Mouse (Mus musculus) inflammation-experienced regulatory T-cells (primary cell): Measurements from ENCODE around the gene Cryab. TPM values are rescaled to one million over a fixed set of nuclear protein-coding genes. Genes with fewer than 3 reads are reported as not detected.

Experiments used
- polyA plus RNA-seq, 2 experiments: library from polyadenylated mRNA; unstranded; fragments of 100-300 nt; shearing (Covaris generic); gene quantifications; one replicate each; pipeline ENCODE4 v1.2.1; 2017

Gene Cryab
- 1 to 10 TPM in 1 of 2 experiments, under 1 TPM in 1; 0.39 to 1.0 TPM for polyA plus RNA-seq

GRCm38 (mm10) chr9:50751323-50751722, at the start of gene Cryab:
Gene Cryab (plus strand): TSS chr9:50751325.

DNA sequence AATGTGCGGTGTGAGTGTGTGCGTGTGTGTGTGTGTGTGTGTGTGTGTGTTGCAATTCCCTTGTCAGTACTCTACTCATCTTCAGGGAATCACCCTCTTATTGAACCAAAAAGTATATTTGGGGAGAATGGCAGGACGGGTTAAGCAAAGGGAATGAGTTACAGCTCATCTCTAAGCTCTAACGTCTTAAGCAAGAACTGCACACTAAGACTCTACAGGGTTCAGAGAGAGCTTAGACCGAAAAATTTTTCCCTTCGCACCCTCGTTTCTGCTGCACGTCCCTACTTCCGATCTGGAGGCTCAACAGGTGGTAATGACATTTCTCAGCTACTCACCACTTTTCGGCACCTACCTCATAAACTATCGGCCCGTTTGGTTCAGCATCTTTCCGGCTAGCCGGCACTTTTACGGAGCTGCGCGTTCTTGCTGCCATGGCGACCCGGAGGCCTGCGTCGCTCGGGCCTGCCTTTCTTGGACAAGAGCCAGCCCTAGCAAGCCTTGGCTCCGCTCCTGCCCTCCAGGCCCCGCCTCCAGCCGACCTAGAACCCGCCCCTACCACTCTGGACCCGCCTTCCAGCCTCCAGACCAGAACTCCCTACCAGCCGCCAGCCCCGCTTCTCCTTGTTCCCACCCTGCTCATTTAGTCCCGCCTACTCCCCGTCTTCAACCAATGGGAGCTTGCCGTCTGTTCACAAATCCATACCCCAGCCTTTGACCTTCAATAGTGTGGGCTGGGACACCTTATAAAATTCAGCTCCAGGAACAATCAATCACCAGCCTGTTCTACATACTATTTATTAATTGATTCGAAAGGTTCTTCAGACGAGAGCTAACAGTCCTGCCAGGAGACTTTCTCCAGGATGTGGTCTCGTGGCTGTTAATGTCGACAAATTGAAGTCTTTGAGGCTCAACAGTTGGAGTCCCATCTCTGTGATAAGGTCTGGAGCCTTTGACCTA, 11.9 kb upstream of the Cryab start, which contains the start of gene Dixdc1:
Dixdc1 (minus strand) TSS at position 604 of the 957 bp plus-strand sequence.

GRCm38 (mm10) chr9:50746214-50746677, 4.9 kb upstream of the Cryab start, which contains the start of gene 2310030G06Rik:
Gene 2310030G06Rik (minus strand): TSS chr9:50746536.

GRCm38 (mm10) chr9:50752054-50752602, 1.0 kb downstream of the Cryab start, which contains the start of gene Hspb2:
Gene Hspb2 (minus strand): TSS chr9:50752354.

GRCm38 (mm10) chr9:50768107-50769002, 17.2 kb downstream of the Cryab start, which contains the start of gene Fdxacb1:
Gene Fdxacb1 (plus strand): TSS chr9:50768236.

DNA sequence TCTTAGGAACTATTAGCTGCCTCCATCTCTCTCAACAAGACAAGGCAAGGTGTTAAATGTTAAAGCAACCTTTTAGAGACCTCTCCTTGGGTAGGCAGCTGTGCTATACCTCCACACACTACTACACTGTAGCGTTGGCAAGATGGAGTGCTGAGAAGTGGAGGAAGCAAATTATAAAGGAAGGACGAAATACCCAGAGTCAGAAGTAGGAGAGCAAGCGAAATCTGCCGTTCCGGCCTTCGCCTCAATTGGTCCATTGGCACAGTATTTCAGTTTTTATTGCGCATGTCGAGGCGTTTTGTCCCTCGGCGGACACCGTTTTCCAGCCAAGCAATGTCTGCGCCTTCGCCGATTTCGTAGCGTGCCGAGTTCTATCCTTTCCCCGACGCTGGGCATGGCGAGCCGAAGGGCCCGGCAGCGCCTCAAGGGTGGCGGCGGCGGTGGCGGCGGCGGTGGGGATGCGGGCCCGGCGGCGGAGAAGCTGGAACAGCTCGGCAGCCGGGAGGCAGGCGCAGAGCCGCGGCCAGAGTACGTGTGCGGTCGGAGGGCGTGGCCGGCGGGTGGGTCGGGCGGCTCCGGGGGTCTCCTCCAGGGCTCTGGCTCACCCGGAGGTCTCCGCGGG, 24.0 kb downstream of the Cryab start, which contains the start of the genes Alg9 and 1110032A03Rik:
Alg9 (plus strand) TSS at position 29 of the 622 bp plus-strand sequence.
1110032A03Rik (minus strand) TSS at position 530 of the 622 bp plus-strand sequence.

Other genes with a start within 250 kb of the Cryab start
- 100 to 1,000 TPM; 113 to 121 TPM for gene Pts, start 222.6 kb upstream of the Cryab start, polyA plus RNA-seq
- gene Il18, start 196.5 kb upstream of the Cryab start, polyA plus RNA-seq: 1 to 10 TPM in 1 of 2 experiments, under 1 TPM in 1; 0.33 to 4.7 TPM
- under 1 TPM in 1 of 2 experiments, not detected in 1; 0.35 TPM for gene Bco2, start 196.1 kb upstream of the Cryab start, polyA plus RNA-seq
- under 1 TPM in 1 of 2 experiments, not detected in 1; 0.56 TPM for gene Tex12, start 190.0 kb upstream of the Cryab start, polyA plus RNA-seq
- gene Sdhd, start 147.5 kb upstream of the Cryab start, polyA plus RNA-seq: 100 to 1,000 TPM; 153 to 163 TPM
- gene Timm8b, start 147.4 kb upstream of the Cryab start, polyA plus RNA-seq: 10 to 100 TPM; 85.5 to 92.1 TPM
- 1 to 10 TPM in 1 of 2 experiments, under 1 TPM in 1; 0.93 to 1.1 TPM for gene Pih1d2, start 134.0 kb upstream of the Cryab start, polyA plus RNA-seq
- 10 to 100 TPM; 23.6 to 30.3 TPM for gene Nkapd1, start 133.9 kb upstream of the Cryab start, polyA plus RNA-seq
- 10 to 100 TPM; 40.4 to 49.8 TPM for gene Dlat, start 91.5 kb upstream of the Cryab start, polyA plus RNA-seq
- gene Dixdc1, start 11.8 kb upstream of the Cryab start, polyA plus RNA-seq: 1 to 10 TPM in 1 of 2 experiments, under 1 TPM in 1; 0.77 to 1.2 TPM
- gene 2310030G06Rik, start 4.8 kb upstream of the Cryab start, polyA plus RNA-seq: 1 to 10 TPM in 1 of 2 experiments, not detected in 1; 1.4 TPM
- not detected for gene Hspb2, start 1.0 kb downstream of the Cryab start, polyA plus RNA-seq
- gene Fdxacb1, start 16.9 kb downstream of the Cryab start, polyA plus RNA-seq: 1 to 10 TPM; 4.7 to 9.9 TPM
- gene Alg9, start 23.7 kb downstream of the Cryab start, polyA plus RNA-seq: 10 to 100 TPM; 22.4 to 27.9 TPM
- gene 1110032A03Rik, start 24.2 kb downstream of the Cryab start, polyA plus RNA-seq: 10 to 100 TPM in 1 of 2 experiments, 1 to 10 TPM in 1; 7.2 to 16.3 TPM
- gene Ppp2r1b, start 94.0 kb downstream of the Cryab start, polyA plus RNA-seq: 10 to 100 TPM; 60.9 to 81.3 TPM